Mouse (Mus musculus) lung, postnatal 4 days (tissue): ENCODE measurements around the gene Gm20831.
"Not testable (repeated sequence)": the region's sequence is repeated elsewhere in the genome, so short reads cannot be mapped to it uniquely, and the experiment has no call there.

Experiments
- DNase-seq, 2 experiments: peaks; one replicate each; pipeline ENCODE4 v3.0.0; 2021

Gene Gm20831

GRCm38 (mm10) chrY:17874441-17874840 is at the start of gene Gm20831, which contains the start of gene Gm20772:
Gm20831 (plus strand) TSS chrY:17874741.
Gm20772 (plus strand) TSS chrY:17874741.
- not testable (repeated sequence) for DNase-seq

DNA sequence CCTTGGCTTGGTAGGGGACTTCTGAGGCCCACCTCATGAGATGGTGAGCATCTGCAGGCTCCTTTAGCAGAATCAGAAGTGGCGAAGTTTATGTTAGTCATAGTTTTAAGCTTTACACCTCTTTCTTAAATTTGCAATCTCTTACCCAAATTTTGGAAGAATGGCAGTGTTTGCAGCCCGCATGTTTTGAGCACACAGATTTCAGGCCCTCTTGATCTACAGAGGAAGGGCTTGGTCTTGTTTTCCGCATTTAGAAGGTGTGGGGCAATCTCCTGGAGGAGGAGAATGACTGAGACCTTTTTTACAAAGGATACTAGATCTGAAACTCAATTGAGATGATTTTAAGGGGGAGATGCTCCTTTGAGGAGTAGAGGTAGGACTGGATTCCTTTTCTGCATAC is 28.4 kb upstream of the Gm20831 start, which contains the start of gene Gm21904:
Gene Gm21904 (minus strand): TSS at position 101 of the 400 bp plus-strand sequence.
- DNase-seq, result not testable (repeated sequence)

DNA sequence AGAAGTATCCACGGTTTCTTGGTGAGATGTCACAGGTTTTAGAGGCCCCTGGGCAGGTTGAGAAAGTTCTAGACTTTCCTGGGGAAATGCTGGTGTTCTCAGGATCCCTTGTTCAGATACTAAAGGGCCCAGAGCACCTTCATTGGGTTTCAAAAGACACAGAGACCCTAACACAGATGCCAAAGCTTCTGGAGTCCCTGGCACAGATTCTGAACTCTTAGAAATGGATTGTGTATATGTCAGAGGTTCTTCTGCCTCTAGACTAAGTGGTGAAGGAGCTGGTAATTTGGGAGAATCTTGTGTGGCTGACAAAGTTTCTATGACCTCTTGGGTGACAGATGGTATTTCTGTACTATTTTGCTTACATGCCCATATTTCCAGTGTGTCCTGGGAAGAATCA is 62.7 kb downstream of the Gm20831 start, which contains the start of gene Srsy:
Gene Srsy (minus strand): TSS at position 101 of the 400 bp plus-strand sequence.
- not testable (repeated sequence) for DNase-seq
